Mouse (Mus musculus) cerebellum, adult (tissue): ENCODE measurements around the gene C8a.

Experiments
- ATAC-seq: cut with Nextera tagmentation; 2 replicates; pipeline ENCODE4 v1.9.2; 2017; ENCODE audit warnings: mild to moderate bottlenecking, moderate library complexity, mixed read lengths; ENCODE audit not compliant: insufficient number of reproducible peaks, low FRiP score, low TSS enrichment

Gene C8a

GRCm38 (mm10) chr4:104779460-104779859, 96.7 kb downstream of the C8a start:
- ATAC-seq: no peak

DNA sequence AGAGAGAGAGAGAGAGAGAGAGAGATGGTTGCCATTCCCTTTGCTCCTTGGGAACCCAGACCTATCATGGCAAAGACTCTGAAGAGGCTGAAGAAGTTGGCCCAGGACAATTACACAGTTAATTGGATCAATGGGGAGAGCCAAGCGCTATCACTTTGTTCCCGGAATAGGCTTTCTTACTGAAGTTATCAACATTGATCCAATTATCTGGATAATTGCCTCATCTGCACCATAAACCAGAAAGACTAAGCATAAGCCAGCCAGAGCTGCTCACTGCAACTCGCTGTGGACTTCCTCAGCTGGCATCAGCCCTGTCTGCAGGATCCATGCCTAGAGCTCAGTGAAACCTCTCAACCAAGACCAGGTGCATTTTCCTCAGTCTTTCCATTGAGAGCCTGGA, 100.6 kb downstream of the C8a start:
- no peak for ATAC-seq

DNA sequence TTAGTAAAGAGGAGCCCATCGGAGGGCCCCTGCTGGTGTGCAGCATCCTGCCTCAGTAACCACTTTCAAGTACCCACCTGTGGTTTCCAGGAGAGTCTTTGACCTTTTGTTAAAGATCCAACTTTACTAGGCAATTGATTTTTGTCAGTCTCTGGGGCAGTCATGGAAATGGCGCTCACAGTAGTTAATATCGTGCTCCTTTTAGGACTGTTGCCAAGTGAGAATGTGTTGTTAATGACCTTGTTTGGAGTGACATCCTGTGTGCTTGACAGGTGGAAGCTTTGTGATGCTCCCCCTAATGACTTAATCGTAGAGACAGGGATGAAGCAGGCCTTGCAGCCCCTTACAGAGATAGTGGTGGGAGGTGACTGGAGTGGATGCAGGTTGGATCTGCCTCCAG, 105.9 kb downstream of the C8a start:
- no peak for ATAC-seq

DNA sequence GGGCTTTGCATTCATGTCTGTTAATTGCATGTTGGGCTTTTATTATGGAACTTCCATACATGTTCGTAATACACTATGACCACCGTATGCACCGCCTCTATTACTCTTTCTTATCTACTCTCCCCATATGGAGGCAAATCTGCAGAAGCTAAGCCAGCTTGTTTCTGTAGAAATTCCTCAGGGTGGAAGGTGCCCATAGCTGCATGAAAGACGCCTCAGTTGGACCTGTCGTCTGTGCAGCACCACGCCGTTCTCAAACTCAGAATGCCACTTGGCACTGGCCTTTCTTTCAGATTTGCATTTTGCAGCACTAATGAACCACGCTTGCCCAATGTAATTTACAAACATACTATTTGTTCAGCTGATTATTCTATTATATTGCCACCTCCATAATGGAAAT, 106.6 kb downstream of the C8a start:
- no peak for ATAC-seq

- ATAC-seq: no peak
These were observed 108.0 kb downstream of the C8a start for GRCm38 (mm10) chr4:104768190-104768589.

GRCm38 (mm10) chr4:104766065-104766464, 110.1 kb downstream of the C8a start, which contains the start of gene C8b:
TSS of gene C8b (plus strand) at chr4:104766317.
- ATAC-seq: no peak
